Mouse (Mus musculus) testis, adult 2 months (tissue): Measurements from ENCODE around the gene Rpl27a. TPM values are rescaled to one million over a fixed set of nuclear protein-coding genes. Genes with fewer than 3 reads are reported as not detected.

Experiments
- H3K27ac ChIP-seq: fragments of 200-500 bp; 2 replicates; pipeline ENCODE4 v1.5.1; 2012; ENCODE audit warnings: low read depth, low read length; ENCODE audit not compliant: control insufficient read depth, insufficient read depth
- H3K27me3 ChIP-seq: fragments of 200-500 bp; 2 replicates; pipeline ENCODE4 v1.6.1; 2012; ENCODE audit warnings: mild to moderate bottlenecking, low read length, moderate library complexity; ENCODE audit not compliant: control insufficient read depth, insufficient read depth
- H3K36me3 ChIP-seq: fragments of 200-500 bp; 2 replicates; pipeline ENCODE4 v1.6.1; 2012; ENCODE audit warnings: mild to moderate bottlenecking, low read length; ENCODE audit not compliant: control insufficient read depth, insufficient read depth
- H3K4me1 ChIP-seq: fragments of 200-500 bp; 2 replicates; pipeline ENCODE4 v1.6.1; 2012; ENCODE audit warnings: low read length; ENCODE audit not compliant: control insufficient read depth, insufficient read depth
- H3K4me3 ChIP-seq: fragments of 200-500 bp; 2 replicates; pipeline ENCODE4 v1.5.1; 2012; ENCODE audit warnings: low read depth, mild to moderate bottlenecking, low read length, moderate library complexity, mixed read lengths; ENCODE audit not compliant: control insufficient read depth
- CTCF ChIP-seq: fragments of 200-500 bp; IDR thresholded peaks from 2 replicates; pipeline ENCODE4 v1.5.1; 2012; ENCODE audit warnings: low read depth, mild to moderate bottlenecking, inconsistent platforms, low read length, moderate library complexity; ENCODE audit not compliant: control insufficient read depth, insufficient read depth, insufficient replicate concordance
- POLR2A ChIP-seq: fragments of 200-500 bp; IDR thresholded peaks from 2 replicates; pipeline ENCODE4 v1.6.1; 2012; ENCODE audit warnings: low read depth, mild to moderate bottlenecking, inconsistent platforms, low read length, moderate library complexity; ENCODE audit not compliant: control insufficient read depth
- polyA plus RNA-seq: library from polyadenylated mRNA; depleted of rRNA; stranded (reverse); fragments of >200 nt; gene quantifications from 2 replicates; pipeline ENCODE4 v1.2.3, GENCODE M21; 2012

Gene Rpl27a
- polyA plus RNA-seq, 1 experiment = 185 TPM

DNA sequence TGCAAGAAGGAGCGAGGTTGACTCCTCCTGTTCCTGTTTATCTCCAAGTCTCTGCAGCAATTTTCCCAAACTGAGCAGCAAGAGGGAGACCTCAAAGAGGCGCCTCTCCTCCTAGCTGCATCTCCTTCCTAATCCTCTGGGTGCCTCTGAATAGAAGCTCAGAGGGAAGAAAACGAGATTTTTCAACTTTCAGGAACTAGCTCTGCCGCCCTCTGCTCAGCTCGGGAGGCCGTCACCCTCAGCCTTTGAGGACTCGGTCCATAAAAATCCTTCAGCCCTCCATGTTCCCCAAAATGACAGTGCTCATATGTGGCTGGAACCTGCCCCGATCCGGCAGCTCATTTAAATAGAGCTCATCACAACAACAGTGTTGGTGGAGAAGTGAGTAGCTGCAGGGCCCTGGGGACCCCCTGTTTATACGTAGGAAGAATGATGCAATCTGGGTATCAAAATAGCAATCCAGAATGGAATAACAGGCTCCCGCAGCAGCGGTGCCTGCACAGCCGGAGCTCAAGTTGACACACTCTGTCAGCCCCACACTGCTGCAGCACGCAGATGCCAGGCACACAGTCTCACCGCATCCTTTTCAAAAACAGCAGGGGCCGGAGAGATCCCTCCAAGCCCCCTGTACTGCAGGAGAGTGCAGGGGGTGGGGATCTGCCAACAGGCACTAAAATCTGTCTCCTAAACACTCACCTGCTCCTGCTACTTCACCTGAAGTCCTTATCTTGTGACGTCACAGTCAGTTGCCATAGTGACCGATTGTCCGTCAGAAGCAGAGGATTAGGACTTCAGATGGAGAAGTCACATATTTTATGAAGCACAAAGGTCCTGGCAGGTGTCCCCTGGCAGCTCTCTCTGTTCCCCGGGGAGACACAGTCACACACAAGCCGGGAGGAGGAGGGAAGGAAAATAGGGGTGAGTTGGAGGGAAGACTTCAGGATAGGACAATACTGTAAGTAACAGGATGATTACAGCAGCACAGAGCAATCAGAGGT, 25.3 kb upstream of the Rpl27a start:
- no peak for TF ChIP-seq POLR2A
- TF ChIP-seq CTCF = no peak
- H3K4me1 ChIP-seq = peaks cover 2% of the 10 kb centered on the region; the same call in 1 of the 2 replicates
- peak overlapping the region; percentile 70 for H3K4me3 ChIP-seq
- H3K36me3 ChIP-seq = no peaks in the 10 kb centered on the region
- peak overlapping the region; percentile 52; the same call in 1 of the 2 replicates for H3K27ac ChIP-seq
- no peaks in the 10 kb centered on the region for H3K27me3 ChIP-seq

DNA sequence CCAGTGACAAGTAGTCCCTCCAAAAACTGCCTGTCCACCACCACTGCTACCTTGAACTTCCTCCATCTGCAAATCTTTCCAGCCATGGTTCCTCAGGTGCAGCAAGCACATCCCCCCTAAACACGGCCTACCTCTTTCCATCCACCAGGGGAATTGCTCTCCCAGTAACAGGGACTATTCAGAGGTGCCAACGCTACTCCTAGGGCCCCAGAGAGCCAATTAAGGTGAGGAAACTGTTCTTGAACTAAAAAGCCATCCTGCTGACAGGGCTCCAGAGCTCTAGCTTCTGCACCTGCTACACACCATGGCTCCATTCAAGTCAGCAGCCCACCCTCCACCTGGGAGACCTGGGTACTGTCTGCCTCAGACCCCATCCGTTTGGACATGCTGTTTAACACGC, 21.4 kb upstream of the Rpl27a start:
- Histone ChIP-seq H3K27ac (no peak overlapping the region), H3K4me3 (no peak overlapping the region), H3K27me3 (no peaks in the 10 kb centered on the region), H3K36me3 (no peaks in the 10 kb centered on the region), H3K4me1 (no peaks in the 10 kb centered on the region; the same call in 1 of the 2 replicates)
- TF ChIP-seq POLR2A (no peak), CTCF (no peak)

DNA sequence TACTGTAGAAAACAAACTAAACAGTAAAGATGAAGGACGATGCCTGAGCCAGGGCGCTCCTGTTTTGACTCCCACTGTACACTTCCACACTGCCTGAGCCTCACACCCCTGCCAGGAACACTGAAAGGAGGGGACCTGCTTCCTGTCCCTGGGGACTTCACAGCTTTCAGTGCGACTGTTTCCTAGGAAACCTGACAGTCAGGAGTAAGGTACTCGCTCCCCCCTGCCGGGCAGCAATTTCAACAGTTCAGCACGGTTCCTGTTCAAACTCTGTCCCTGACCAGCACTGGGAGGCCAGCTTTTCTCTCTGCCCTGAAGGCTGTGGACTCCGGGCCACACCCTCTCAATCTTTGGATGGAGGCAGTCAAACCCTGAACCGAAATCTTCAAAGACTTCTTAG, 11.8 kb upstream of the Rpl27a start:
- Histone ChIP-seq H3K36me3 (no peaks in the 10 kb centered on the region), H3K27me3 (no peaks in the 10 kb centered on the region), H3K4me3 (peak overlapping the region; percentile 32), H3K27ac (no peak overlapping the region), H3K4me1 (peaks cover 9% of the 10 kb centered on the region)
- TF ChIP-seq CTCF (no peak), POLR2A (no peak)

DNA sequence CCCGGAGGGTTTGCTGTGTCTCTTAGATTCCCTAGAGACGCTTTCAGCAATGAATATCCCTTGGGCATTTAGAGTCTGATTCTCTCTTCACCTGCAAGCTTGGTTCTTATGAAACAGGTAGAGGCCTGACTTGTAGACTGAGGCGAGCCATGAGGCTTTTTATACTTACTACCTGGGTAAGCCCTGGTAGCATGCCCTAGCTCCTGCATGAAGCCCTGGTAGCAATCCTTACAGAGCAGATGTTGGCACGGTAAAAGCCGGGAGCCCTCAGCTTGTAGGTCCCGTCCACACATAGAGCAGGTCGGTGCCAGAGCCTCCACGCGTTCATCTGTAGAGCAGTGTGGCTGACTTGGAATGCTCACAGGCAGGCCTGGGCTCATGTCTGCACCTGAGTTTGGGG, 11.4 kb upstream of the Rpl27a start:
- H3K27me3 ChIP-seq = no peaks in the 10 kb centered on the region
- TF ChIP-seq POLR2A (peak; percentile 43), CTCF (no peak)
- H3K4me3 ChIP-seq = 0 out of 2 replicates have a peak overlapping the region, but pooled peaks have one; percentile 2
- H3K36me3 ChIP-seq = no peaks in the 10 kb centered on the region
- peaks cover 9% of the 10 kb centered on the region for H3K4me1 ChIP-seq
- no peak overlapping the region for H3K27ac ChIP-seq

DNA sequence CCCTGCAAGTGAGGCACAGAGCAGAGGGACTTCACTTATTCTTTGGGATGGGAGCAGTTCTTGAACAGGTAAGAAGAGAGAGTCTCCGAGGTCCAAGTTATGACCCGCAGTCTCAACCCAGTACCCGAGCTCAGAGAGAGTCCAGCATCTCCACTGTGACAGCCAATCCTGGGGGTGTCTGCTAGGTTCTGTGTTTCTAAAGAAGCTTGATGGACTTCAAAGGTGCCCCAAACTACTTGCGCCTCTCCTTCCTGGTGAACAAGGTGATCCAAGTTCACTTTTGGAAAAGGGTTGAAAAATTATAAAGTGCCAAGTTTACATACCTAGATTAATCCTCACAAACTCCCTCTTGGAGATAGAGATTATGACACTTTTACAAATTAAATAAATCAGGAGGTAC, 10.9 kb upstream of the Rpl27a start, which contains the start of gene Trim66:
Trim66 (minus strand) TSS at position 101 of the 400 bp plus-strand sequence.
- Histone ChIP-seq H3K27ac (no peak within 1 kb of the TSS), H3K27me3 (no peaks in the 10 kb centered on the region)

DNA sequence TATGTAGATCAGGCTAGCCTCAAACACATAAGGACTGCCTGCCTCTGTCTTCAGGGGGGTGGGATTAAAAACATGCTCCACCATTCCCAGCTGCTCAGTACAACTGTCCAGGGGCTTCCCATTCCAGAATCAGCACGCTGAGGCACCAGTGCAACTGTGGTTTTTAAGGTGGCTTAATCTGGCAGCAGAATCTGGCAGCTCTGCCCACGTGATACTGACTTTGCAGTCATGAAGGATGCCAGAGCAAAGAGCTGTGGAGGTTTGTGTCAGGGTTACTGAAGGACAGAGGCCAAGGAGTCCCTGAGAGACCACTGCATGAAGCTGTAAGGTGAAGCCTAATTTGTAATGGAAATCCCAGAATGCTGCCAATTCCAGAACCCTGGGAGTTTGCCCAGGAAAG, 8.1 kb upstream of the Rpl27a start:
- no peaks in the 10 kb centered on the region for H3K36me3 ChIP-seq
- H3K4me1 ChIP-seq = peaks cover 9% of the 10 kb centered on the region
- H3K27ac ChIP-seq = no peak overlapping the region
- no peak overlapping the region for H3K4me3 ChIP-seq
- no peak for TF ChIP-seq POLR2A
- no peaks in the 10 kb centered on the region for H3K27me3 ChIP-seq

More for the DNA sequence above, 10.9 kb upstream of the Rpl27a start, which contains the start of gene Trim66:
- Histone ChIP-seq H3K36me3 (no peaks in the 10 kb centered on the region), H3K4me3 (peak within 1 kb of the TSS; percentile 32), H3K4me1 (peaks cover 9% of the 10 kb centered on the region)
- TF ChIP-seq POLR2A = no peak
- no peak for TF ChIP-seq CTCF

DNA sequence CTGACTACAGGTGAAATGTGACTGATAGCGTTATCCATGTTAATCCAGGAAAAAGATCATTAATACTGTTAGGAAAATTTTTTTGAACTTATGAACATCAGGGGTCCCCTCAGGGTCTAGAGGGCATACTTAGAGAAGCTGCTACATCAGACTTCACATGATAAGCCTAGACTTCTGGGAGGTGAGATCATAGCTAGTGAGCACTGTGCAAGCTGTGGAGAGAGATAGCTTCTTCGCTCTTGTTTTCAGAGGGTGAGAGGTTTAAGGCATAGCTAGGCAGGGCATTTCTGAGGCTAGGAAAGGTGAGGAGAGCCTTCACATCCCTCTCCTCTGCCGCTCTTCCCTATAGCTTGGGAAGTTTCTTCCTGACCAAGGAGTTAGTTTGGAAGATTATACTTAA, 7.1 kb upstream of the Rpl27a start:
- no peaks in the 10 kb centered on the region for H3K27me3 ChIP-seq
- H3K36me3 ChIP-seq = no peaks in the 10 kb centered on the region
- no peak overlapping the region for H3K4me3 ChIP-seq
- no peak overlapping the region for H3K27ac ChIP-seq
- peaks cover 9% of the 10 kb centered on the region for H3K4me1 ChIP-seq
- no peak for TF ChIP-seq POLR2A
- TF ChIP-seq CTCF = no peak
